Mouse (Mus musculus) myocyte (in vitro differentiated cells): ENCODE results near the gene Ccdc51.

Experiments used
- POLR2A ChIP-seq: IDR thresholded peaks from one replicate; pipeline ENCODE4 v1.6.1; 2011; ENCODE audit warnings: low read depth, mild to moderate bottlenecking, control low read depth, moderate library complexity; ENCODE audit not compliant: insufficient read length
- USF1 ChIP-seq: IDR thresholded peaks from one replicate; pipeline ENCODE4 v1.6.1; 2011; ENCODE audit warnings: low read depth, mild to moderate bottlenecking, control low read depth, moderate library complexity

DNA sequence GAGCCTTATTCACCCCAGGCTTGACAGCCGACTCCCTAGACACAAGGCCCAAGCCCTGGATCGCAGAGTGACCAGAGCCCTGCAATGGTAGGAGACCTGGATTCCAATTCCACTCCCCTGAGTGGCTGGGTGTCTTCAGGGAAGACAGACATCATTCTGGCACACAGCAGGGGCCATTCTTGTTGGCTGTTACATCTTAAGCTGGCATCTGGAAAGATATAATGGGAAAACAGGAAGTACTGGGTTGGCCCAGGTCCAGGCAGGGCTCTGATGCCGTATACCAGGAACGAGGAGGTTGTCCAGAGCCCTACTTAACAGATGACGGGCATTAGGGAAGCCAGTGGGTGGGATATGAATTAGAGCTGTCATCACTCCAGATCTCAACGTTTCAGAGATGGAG lies 41.0 kb downstream of the Ccdc51 start:
- TF ChIP-seq POLR2A, result no peak
- TF ChIP-seq USF1, result no peak
